Mouse (Mus musculus) ES-Bruce4 (cell line): Measurements from ENCODE around the gene St8sia2. TPM values are rescaled to one million over a fixed set of nuclear protein-coding genes. Genes with fewer than 3 reads are reported as not detected.
"Not testable (repeated sequence)": the region's sequence is repeated elsewhere in the genome, so short reads cannot be mapped to it uniquely, and the experiment has no call there.

Source experiments
- H3K27ac ChIP-seq: 2 replicates; pipeline ENCODE4 v1.5.1; 2012; ENCODE audit warnings: low read length, inconsistent platforms; ENCODE audit not compliant: insufficient read depth
- H3K27me3 ChIP-seq: 2 replicates; pipeline ENCODE4 v1.6.1; 2012; ENCODE audit warnings: mild to moderate bottlenecking, low read length, inconsistent platforms; ENCODE audit not compliant: control insufficient read depth, poor library complexity, insufficient read depth, severe bottlenecking
- H3K36me3 ChIP-seq: 2 replicates; pipeline ENCODE4 v1.6.1; 2012; ENCODE audit warnings: inconsistent platforms, mild to moderate bottlenecking, low read length, moderate library complexity; ENCODE audit not compliant: control insufficient read depth, poor library complexity, insufficient read depth, severe bottlenecking
- H3K4me1 ChIP-seq: one replicate; pipeline ENCODE4 v1.8.1; 2011; ENCODE audit warnings: low read length; ENCODE audit not compliant: control insufficient read depth, insufficient read depth
- H3K4me3 ChIP-seq: 2 replicates; pipeline ENCODE4 v1.5.1; 2011; ENCODE audit warnings: low read depth, mild to moderate bottlenecking, low read length
- H3K9ac ChIP-seq: 2 replicates; pipeline ENCODE4 v1.6.1; 2012; ENCODE audit warnings: low read depth, mild to moderate bottlenecking, inconsistent platforms; ENCODE audit not compliant: poor library complexity, severe bottlenecking
- H3K9me3 ChIP-seq: replicated peaks from 2 replicates; pipeline ENCODE4 v1.6.1; 2012; ENCODE audit warnings: mild to moderate bottlenecking, low read length, inconsistent platforms; ENCODE audit not compliant: control insufficient read depth, poor library complexity, insufficient read depth, severe bottlenecking
- CTCF ChIP-seq: IDR thresholded peaks from one replicate; pipeline ENCODE4 v1.8.1; 2011; ENCODE audit warnings: low read depth, low read length
- EP300 ChIP-seq: IDR thresholded peaks from 2 replicates; pipeline ENCODE4 v1.6.1; 2011; ENCODE audit warnings: low read depth, low read length; ENCODE audit not compliant: insufficient read depth
- POLR2A ChIP-seq: IDR thresholded peaks from one replicate; pipeline ENCODE4 v1.8.1; 2011; ENCODE audit warnings: low read length; ENCODE audit not compliant: insufficient read depth
- polyA plus RNA-seq: library from polyadenylated mRNA; stranded (reverse); fragments of >200 nt; gene quantifications from 2 replicates; pipeline ENCODE4 v1.2.4, GENCODE M21; 2011; ENCODE audit warnings: low read depth; ENCODE audit not compliant: missing spikeins, insufficient read depth, insufficient read length

The St8sia2 gene
- polyA plus RNA-seq, 1 experiment: 0.81 TPM

DNA sequence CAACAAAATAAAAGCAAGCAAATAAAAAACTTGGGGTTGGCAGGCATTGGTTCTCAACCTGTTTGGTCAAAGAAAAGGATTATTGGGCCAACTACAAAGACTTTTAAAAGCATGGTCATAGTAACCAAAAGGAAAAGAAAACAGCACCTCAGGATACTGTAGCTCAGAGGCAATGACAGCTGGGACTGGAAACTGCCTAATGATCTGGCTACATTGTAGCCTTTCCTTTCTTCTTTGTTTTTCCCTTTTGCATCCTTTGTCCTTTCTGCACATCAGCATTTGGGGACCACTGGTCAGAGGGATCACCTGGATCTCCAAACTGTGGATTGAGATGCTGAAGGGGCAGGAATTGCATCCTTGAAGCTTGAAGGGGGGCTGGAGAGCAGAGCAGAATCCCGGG lies 7.1 kb downstream of the St8sia2 start:
- Histone ChIP-seq H3K27me3 (0 out of 2 replicates have a peak, but pooled peaks cover 2% of the 10 kb centered on the region), H3K9me3 (no peaks in the 10 kb centered on the region), H3K4me1 (no peaks in the 10 kb centered on the region), H3K9ac (no peak overlapping the region), H3K4me3 (no peak overlapping the region), H3K27ac (no peak overlapping the region), H3K36me3 (no peaks in the 10 kb centered on the region)
- no peak for TF ChIP-seq EP300
- TF ChIP-seq CTCF: no peak
- TF ChIP-seq POLR2A: no peak

DNA sequence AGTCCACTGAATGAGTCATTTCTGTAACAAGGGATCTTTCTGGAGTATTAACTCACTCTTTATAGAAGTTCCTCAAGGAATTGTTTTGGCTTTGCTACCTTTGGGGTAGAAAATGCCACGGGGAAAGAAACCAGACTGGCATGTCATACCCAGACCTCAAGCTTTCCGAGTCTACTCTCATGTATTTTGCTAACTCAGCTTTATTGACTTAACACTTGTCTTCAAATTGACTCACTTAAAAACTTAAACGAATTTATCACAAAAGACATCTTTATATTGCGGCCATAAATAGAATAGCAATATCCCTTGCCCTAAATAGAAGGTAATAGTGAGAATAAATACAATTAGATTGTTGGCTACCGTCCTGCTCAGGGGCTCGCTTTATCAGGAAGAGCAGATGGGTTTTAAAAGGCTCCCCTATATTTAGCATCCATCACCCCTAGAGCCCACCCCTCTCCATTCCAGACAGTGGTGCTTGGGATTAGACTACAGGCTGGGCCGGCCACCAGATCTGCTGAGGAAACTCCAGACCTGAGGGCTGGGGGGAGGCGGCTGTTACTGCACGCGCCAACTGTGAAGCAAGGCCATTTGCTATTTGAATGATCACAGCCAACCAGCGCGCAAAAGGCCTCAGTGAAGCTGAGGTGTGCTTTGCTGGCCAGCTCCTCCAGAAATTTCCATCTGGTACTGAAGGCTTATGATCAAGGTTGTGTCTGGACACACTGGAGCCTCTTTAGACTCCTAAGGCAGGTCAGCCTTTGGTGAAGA lies 12.6 kb downstream of the St8sia2 start:
- TF ChIP-seq CTCF (no peak), EP300 (no peak), POLR2A (no peak)

DNA sequence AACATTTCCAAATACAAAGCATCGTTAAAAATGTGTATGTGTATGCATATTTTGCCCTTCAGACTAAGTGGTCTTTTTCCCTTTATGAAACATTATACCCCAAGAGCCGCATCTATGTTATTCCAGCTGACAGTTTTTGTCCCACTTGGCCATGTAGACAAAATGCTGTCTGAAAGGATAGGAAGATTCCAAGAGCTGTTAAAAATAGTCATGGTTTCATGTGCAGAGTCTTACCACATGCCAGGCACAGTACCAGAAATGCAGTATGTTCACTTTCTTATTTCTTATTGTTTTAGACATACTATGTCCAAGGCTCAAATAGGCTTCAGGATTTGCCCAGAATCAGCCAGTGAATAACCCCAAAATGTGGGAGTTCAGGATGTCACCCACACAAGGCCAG lies 24.1 kb downstream of the St8sia2 start:
- no peak overlapping the region for H3K27ac ChIP-seq
- H3K36me3 ChIP-seq: no peaks in the 10 kb centered on the region
- H3K27me3 ChIP-seq: no peaks in the 10 kb centered on the region
- no peak overlapping the region for H3K4me3 ChIP-seq
- TF ChIP-seq CTCF (no peak), POLR2A (no peak), EP300 (no peak)
- H3K9me3 ChIP-seq: peaks cover 3% of the 10 kb centered on the region; the same call in 1 of the 2 replicates
- H3K9ac ChIP-seq: no peak overlapping the region
- H3K4me1 ChIP-seq: no peaks in the 10 kb centered on the region

More for the DNA sequence above, 12.6 kb downstream of the St8sia2 start:
- Histone ChIP-seq H3K36me3 (no peaks in the 10 kb centered on the region), H3K4me3 (no peak overlapping the region), H3K9me3 (no peaks in the 10 kb centered on the region), H3K9ac (no peak overlapping the region), H3K27ac (no peak overlapping the region), H3K27me3 (no peaks in the 10 kb centered on the region), H3K4me1 (no peaks in the 10 kb centered on the region)

DNA sequence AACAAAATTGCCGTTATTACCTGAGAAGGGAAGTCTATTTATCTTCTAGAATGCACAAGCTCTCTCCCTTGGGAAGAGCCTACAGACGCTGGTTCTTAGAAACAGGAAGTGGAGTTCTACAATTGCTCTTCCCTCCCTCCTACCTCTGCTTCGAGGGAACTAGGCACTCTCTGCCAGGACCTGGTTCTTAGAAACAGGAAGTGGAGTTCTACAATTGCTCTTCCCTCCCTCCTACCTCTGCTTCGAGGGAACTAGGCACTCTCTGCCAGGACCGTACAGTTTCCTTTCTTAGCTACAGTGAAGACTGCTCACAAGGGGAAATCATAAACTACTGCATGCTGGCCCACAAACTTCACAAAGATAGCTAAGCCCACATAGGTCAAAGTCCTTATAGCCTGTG lies 41.3 kb downstream of the St8sia2 start:
- H3K4me1 ChIP-seq, H3K4me3 ChIP-seq, H3K9ac ChIP-seq, H3K9me3 ChIP-seq, H3K27me3 ChIP-seq, H3K27ac ChIP-seq, H3K36me3 ChIP-seq: not testable (repeated sequence)

DNA sequence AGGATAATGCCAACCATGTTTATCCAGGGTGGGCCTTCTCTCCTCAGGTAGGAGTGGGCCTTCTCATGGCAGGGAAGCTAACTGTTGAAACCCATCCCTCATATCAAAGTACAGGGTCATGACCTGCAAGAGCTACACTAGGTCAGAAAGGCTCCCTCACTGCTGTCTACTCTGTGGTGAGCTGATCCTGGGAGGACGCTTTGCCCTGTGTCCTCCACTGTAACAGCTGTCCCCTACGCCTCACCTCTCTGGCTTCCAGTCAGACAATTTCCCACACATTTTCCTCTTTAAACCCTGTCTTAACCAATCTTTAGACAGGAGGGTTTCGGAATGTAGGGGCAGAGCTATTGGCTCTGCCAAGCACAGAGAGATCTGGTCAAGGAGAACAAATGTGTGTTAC lies 48.3 kb downstream of the St8sia2 start:
- H3K27me3 ChIP-seq: no peaks in the 10 kb centered on the region
- H3K4me3 ChIP-seq: no peak overlapping the region
- H3K9me3 ChIP-seq: no peaks in the 10 kb centered on the region
- no peak overlapping the region for H3K9ac ChIP-seq
- no peak for TF ChIP-seq POLR2A
- TF ChIP-seq EP300: no peak
- TF ChIP-seq CTCF: no peak
- H3K27ac ChIP-seq: no peak overlapping the region
- no peaks in the 10 kb centered on the region for H3K4me1 ChIP-seq
- H3K36me3 ChIP-seq: no peaks in the 10 kb centered on the region

DNA sequence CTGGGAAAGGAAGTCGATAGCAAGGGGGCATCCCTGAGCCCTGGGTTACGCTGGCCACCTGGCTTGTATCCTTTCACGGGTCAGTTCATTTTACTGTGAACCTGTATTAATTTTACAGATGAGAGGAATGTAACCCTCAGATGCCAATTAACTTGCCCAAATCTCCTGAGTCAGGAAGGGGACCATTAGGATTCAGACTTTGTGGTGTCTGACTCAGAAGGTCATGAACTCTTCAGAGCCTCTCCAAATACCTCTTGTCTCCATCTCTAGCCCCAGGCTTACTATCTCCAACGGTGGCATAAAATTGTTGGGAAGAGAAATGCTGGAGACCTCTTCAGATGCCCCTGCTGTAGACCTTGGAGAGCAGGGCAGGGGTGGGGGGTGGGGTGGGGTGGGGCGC lies 51.1 kb downstream of the St8sia2 start:
- H3K36me3 ChIP-seq: no peaks in the 10 kb centered on the region

More for the DNA sequence above, 51.1 kb downstream of the St8sia2 start:
- Histone ChIP-seq H3K9ac (no peak overlapping the region), H3K27me3 (no peaks in the 10 kb centered on the region), H3K9me3 (no peaks in the 10 kb centered on the region), H3K27ac (no peak overlapping the region), H3K4me1 (no peaks in the 10 kb centered on the region), H3K4me3 (no peak overlapping the region)
- TF ChIP-seq EP300 (no peak), CTCF (no peak), POLR2A (no peak)
